Mouse (Mus musculus) liver, adult 2 months (tissue): ENCODE measurements at regions not wholly inside any gene's neighbourhood (a gene's known extent, or its start where the extent isn't known, plus 50 kb on each side); places are given as distances from the start of the nearest gene placed in this dataset.

Experiments used
- CTCF ChIP-seq: fragments of 200-500 bp; IDR thresholded peaks from 2 replicates; pipeline ENCODE4 v1.5.1; 2011; ENCODE audit warnings: low read depth, low read length, control low read depth
- POLR2A ChIP-seq: fragments of 200-500 bp; IDR thresholded peaks from 2 replicates; pipeline ENCODE4 v1.6.1; 2011; ENCODE audit warnings: low read length, control low read depth; ENCODE audit not compliant: insufficient read depth; ENCODE audit errors: extremely low read depth

DNA sequence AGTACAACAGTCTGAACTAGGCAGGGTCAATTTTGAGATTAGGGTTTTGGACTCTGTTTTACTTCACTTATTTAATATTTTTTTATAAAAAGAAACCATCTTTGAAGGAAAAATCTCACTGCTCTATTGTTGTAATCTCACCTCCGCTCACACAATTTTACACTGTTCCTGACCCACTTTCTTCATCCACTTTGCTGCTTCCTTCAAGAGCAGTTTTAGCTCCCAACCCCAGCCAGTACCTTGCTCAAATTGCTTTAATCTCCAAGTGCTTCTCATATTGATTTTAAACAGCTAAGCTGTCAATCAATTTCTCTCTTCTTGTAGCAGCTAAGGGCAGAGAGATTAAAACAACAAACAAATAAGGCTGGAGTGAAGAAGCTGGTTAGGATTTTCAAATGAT lies 194.3 kb upstream of the Astn2 start:
- TF ChIP-seq CTCF (no peak), POLR2A (no peak)
